Mouse (Mus musculus): ENCODE data around the gene Gm20721. TPM values are rescaled to one million over a fixed set of nuclear protein-coding genes. Genes with fewer than 3 reads are reported as not detected.

Gene Gm20721
- polyA plus RNA-seq, 1 experiment: 15.6 TPM

GRCm38 (mm10) chr2:174340229-174340892, 6.2 kb downstream of the Gm20721 start:
- H3K27ac ChIP-seq (replicated peaks; ENCODE audit: low read depth, low read length): 0 out of 2 replicates have a peak overlapping the region, but pooled peaks have one; percentile 2
- H3K4me1 ChIP-seq (ENCODE audit: control insufficient read depth, insufficient read depth, insufficient read length, low read length): peaks cover 45% of the 10 kb centered on the region

DNA sequence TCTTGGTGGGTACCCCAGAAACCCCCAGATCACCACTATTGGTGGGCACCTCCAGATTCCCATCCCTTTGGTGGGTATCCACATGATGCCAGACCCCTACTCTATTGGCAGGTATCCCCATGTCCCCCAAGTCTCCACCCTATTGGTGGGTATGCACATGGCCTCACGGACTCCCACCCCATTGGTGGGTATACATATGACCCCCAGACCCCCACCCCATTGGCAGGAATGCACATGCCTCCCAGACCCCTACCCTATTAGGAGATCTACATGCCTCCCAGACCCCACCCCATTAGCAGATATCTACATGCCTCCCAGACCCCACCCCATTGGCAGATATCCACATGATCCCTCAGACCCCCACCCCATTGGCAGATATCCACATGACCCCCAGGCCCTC, 6.8 kb downstream of the Gm20721 start:
- Histone ChIP-seq H3K4me3 (ENCODE audit: insufficient read depth, low read depth, low read length) (no peak overlapping the region), H3K27ac (replicated peaks; ENCODE audit: low read depth, low read length) (no peak overlapping the region), H3K4me1 (ENCODE audit: control insufficient read depth, insufficient read depth, insufficient read length, low read length) (peaks cover 44% of the 10 kb centered on the region)

More at GRCm38 (mm10) chr2:174340229-174340892, 6.2 kb downstream of the Gm20721 start:
- H3K4me3 ChIP-seq (ENCODE audit: insufficient read depth, low read depth, low read length): no peak overlapping the region

DNA sequence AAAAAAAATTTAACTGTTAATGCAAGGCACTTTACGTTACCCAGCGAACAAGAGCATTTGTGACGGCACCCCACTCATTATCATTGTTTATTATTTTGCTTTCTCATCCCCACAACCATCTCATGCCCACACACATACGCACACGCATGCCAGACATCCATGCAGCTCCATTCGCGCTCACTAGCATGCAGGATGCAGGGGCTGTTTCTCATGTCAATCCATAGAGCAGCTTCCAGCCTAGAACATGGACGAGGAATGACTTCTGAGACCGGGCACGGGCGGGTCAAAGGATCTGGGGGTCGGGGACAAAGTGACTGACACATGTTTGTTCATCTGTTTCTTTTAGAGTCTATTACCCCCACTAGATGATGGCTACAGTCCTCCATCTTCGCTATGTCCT, 9.2 kb downstream of the Gm20721 start:
- Histone ChIP-seq H3K27ac (replicated peaks; ENCODE audit: low read depth, low read length) (peak overlapping the region; percentile 26; the same call in 1 of the 2 replicates), H3K4me1 (ENCODE audit: control insufficient read depth, insufficient read depth, insufficient read length, low read length) (peaks cover 46% of the 10 kb centered on the region), H3K4me3 (ENCODE audit: insufficient read depth, low read depth, low read length) (peak overlapping the region; percentile 16; the same call in 1 of the 2 replicates)

DNA sequence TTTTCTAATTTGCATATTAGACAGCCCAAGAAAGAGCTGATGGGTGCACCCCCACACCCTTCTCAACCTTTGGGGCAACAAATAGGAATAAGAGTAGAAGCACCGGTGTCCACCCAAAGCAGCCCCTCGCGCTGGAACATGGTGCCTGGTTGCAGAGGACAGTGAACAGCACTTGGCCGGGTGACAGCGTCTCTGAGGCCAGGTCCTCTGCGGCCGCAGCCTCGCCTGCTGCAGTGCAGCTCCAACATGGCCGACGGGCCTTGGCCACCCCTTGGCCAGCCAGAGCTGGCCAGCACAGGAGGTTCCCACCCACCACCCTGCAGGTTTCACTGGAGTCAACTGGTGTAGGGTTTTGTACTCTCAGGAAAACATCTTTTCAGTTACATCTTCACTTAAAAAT, 12.1 kb downstream of the Gm20721 start:
- Histone ChIP-seq H3K4me3 (ENCODE audit: insufficient read depth, low read depth, low read length) (peak overlapping the region; percentile 52), H3K27ac (replicated peaks; ENCODE audit: low read depth, low read length) (peak overlapping the region; percentile 69), H3K4me1 (ENCODE audit: control insufficient read depth, insufficient read depth, insufficient read length, low read length) (peaks cover 31% of the 10 kb centered on the region)

- H3K4me1 ChIP-seq (ENCODE audit: control insufficient read depth, insufficient read depth, insufficient read length, low read length): peaks cover 26% of the 10 kb centered on the region
- peak overlapping the region; percentile 53 for H3K4me3 ChIP-seq (ENCODE audit: insufficient read depth, low read depth, low read length)
- H3K27ac ChIP-seq (replicated peaks; ENCODE audit: low read depth, low read length): peak overlapping the region; percentile 77
Observed at GRCm38 (mm10) chr2:174333239-174333890, 13.1 kb downstream of the Gm20721 start.

GRCm38 (mm10) chr2:174331282-174332030, 15.1 kb downstream of the Gm20721 start:
- Histone ChIP-seq H3K4me3 (ENCODE audit: insufficient read depth, low read depth, low read length) (peak overlapping the region; percentile 64), H3K27ac (replicated peaks; ENCODE audit: low read depth, low read length) (peak overlapping the region; percentile 84), H3K4me1 (ENCODE audit: control insufficient read depth, insufficient read depth, insufficient read length, low read length) (peaks cover 19% of the 10 kb centered on the region)

GRCm38 (mm10) chr2:174330616-174331191, 15.8 kb downstream of the Gm20721 start:
- Histone ChIP-seq H3K4me3 (ENCODE audit: insufficient read depth, low read depth, low read length) (peak overlapping the region; percentile 84), H3K27ac (replicated peaks; ENCODE audit: low read depth, low read length) (peak overlapping the region; percentile 90), H3K4me1 (ENCODE audit: control insufficient read depth, insufficient read depth, insufficient read length, low read length) (peaks cover 16% of the 10 kb centered on the region)

- Histone ChIP-seq H3K4me1 (ENCODE audit: control insufficient read depth, insufficient read depth, insufficient read length, low read length) (peaks cover 13% of the 10 kb centered on the region), H3K27ac (replicated peaks; ENCODE audit: low read depth, low read length) (peak overlapping the region; percentile 90), H3K4me3 (ENCODE audit: insufficient read depth, low read depth, low read length) (peak overlapping the region; percentile 85)
Observed at GRCm38 (mm10) chr2:174329663-174330615, 16.6 kb downstream of the Gm20721 start.

- Histone ChIP-seq H3K27ac (replicated peaks; ENCODE audit: low read depth, low read length) (peak overlapping the region; percentile 90), H3K4me1 (ENCODE audit: control insufficient read depth, insufficient read depth, insufficient read length, low read length) (peaks cover 5% of the 10 kb centered on the region), H3K4me3 (ENCODE audit: insufficient read depth, low read depth, low read length) (peak overlapping the region; percentile 85)
Observed at GRCm38 (mm10) chr2:174328926-174329662, 17.4 kb downstream of the Gm20721 start.

GRCm38 (mm10) chr2:174328358-174328905, 18.1 kb downstream of the Gm20721 start:
- Histone ChIP-seq H3K27ac (replicated peaks; ENCODE audit: low read depth, low read length) (peak overlapping the region; percentile 90), H3K4me1 (ENCODE audit: control insufficient read depth, insufficient read depth, insufficient read length, low read length) (peaks cover under 1% of the 10 kb centered on the region), H3K4me3 (ENCODE audit: insufficient read depth, low read depth, low read length) (peak overlapping the region; percentile 85)

DNA sequence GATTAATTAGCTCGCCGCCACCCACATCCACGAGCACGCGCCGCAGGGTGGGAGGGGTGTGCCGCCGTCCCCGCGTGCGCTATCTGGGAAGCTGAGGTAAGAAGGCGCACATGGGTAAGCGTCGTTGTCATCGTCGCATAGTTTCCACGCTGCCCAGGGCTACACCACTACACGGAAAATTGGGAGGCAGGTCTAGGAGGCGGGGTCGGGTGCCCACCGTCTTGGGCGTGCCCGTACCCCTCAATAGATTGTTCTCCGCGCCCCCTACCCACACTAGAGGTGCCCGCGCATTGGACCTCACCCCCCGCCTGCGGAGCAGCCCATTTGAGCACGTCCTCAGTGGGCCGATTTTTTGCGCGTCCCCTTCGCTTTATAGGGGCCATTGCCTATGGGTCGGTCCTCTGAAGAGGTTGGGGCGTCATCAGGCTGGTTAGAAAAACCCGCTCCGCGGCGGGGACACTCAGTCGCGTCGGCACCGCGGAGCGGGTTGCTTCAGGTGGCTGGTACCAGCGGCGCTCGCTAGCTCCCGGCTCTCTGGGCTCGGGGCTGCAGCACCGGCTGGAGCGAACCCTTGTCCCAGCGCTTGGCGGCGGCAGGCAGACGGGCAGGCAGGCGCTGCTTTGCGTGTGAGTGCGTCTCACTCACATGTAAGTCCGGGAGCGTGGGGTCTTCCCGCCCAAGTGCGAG, 19.1 kb downstream of the Gm20721 start:
- Histone ChIP-seq H3K27ac (replicated peaks; ENCODE audit: low read depth, low read length) (peak overlapping the region; percentile 90), H3K4me3 (ENCODE audit: insufficient read depth, low read depth, low read length) (peak overlapping the region; percentile 85)

DNA sequence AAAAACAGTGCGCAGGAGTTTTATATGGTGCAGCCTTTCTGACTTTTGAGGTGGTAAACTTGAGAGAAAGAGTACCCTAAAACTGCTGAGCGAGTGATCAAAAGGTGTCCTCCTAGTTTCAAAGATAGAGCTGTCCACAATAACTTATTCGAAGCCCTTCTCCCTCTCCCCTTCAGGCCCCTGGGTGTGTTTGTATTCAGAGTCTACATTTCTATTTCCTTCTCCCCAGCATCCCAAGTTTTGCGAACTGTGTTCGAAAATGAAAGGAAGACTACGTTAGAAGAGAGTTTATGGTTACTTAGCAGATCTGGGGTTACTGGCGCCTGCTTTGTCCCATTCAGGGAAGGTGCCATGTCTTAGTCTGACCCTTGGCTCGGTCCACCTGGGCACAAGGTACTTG, 20.0 kb downstream of the Gm20721 start:
- Histone ChIP-seq H3K4me1 (ENCODE audit: control insufficient read depth, insufficient read depth, insufficient read length, low read length) (no peaks in the 10 kb centered on the region), H3K27ac (replicated peaks; ENCODE audit: low read depth, low read length) (no peak overlapping the region), H3K4me3 (ENCODE audit: insufficient read depth, low read depth, low read length) (peak overlapping the region; percentile 85)

More for the DNA sequence above, 19.1 kb downstream of the Gm20721 start:
- H3K4me1 ChIP-seq (ENCODE audit: control insufficient read depth, insufficient read depth, insufficient read length, low read length): no peaks in the 10 kb centered on the region; the same call in 1 of the 2 replicates

GRCm38 (mm10) chr2:174325989-174326388, 20.5 kb downstream of the Gm20721 start:
- H3K4me1 ChIP-seq (ENCODE audit: control insufficient read depth, insufficient read depth, insufficient read length, low read length): no peaks in the 10 kb centered on the region
- H3K4me3 ChIP-seq (ENCODE audit: insufficient read depth, low read depth, low read length): no peak overlapping the region
- no peak overlapping the region for H3K27ac ChIP-seq (replicated peaks; ENCODE audit: low read depth, low read length)

Data from brown adipose tissue, adult 24 weeks (tissue).